Mouse (Mus musculus): ENCODE data around the gene Vmn1r113. TPM values are rescaled to one million over a fixed set of nuclear protein-coding genes. Genes with fewer than 3 reads are reported as not detected.
"Not testable (repeated sequence)": the region's sequence is repeated elsewhere in the genome, so short reads cannot be mapped to it uniquely, and the experiment has no call there.

Vmn1r113 gene
- total RNA-seq (2021), result not detected
- long read RNA-seq, experiment 1, result 0 reads
- long read RNA-seq, experiment 2, result 0 reads

GRCm38 (mm10) chr7:20786985-20787384, at the start of gene Vmn1r113:
Vmn1r113 (plus strand) TSS chr7:20787285.
- not testable (repeated sequence) for DNase-seq (ENCODE audit: low spot score in 2 of 2)

GRCm38 (mm10) chr7:20770885-20771284, 16.2 kb upstream of the Vmn1r113 start, which contains the start of gene Vmn1r112:
Vmn1r112 (plus strand) TSS chr7:20771185.
- not testable (repeated sequence) for DNase-seq (ENCODE audit: low spot score in 2 of 2)

- DNase-seq (ENCODE audit: low spot score in 2 of 2), result not testable (repeated sequence)
Measured at GRCm38 (mm10) chr7:20812086-20812485, 25.0 kb downstream of the Vmn1r113 start, which contains the start of gene Vmn1r114. Vmn1r114 (minus strand) TSS chr7:20812186.

Other genes starting within 250 kb of the Vmn1r113 start
- not detected for gene Gm5726, start 241.5 kb upstream of the Vmn1r113 start, total RNA-seq (2021)
- gene Gm4141, start 211.0 kb upstream of the Vmn1r113 start, total RNA-seq (2021), result not detected
- gene Gm4513, start 188.3 kb upstream of the Vmn1r113 start, total RNA-seq (2021), result not detected
- gene Vmn1r107, start 118.4 kb upstream of the Vmn1r113 start, total RNA-seq (2021), result not detected
- gene Vmn1r111, start 84.1 kb upstream of the Vmn1r113 start, total RNA-seq (2021), result not detected
- not detected for gene Gm10668, start 56.7 kb upstream of the Vmn1r113 start, total RNA-seq (2021)
- not detected for gene Vmn1r112, start 16.1 kb upstream of the Vmn1r113 start, total RNA-seq (2021)
- not detected for gene Vmn1r114, start 24.9 kb downstream of the Vmn1r113 start, total RNA-seq (2021)
- gene Vmn1r115, start 57.7 kb downstream of the Vmn1r113 start, total RNA-seq (2021), result not detected
- gene Vmn1r116, start 85.0 kb downstream of the Vmn1r113 start, total RNA-seq (2021), result not detected
- gene Vmn1r117, start 96.8 kb downstream of the Vmn1r113 start, total RNA-seq (2021), result not detected
- gene Vmn1r118, start 125.1 kb downstream of the Vmn1r113 start, total RNA-seq (2021), result not detected
- not detected for gene Vmn1r119, start 225.2 kb downstream of the Vmn1r113 start, total RNA-seq (2021)